Mouse (Mus musculus): ENCODE results near the gene Ubap1.

GRCm38 (mm10) chr4:41326876-41327275, 21.9 kb upstream of the Ubap1 start:
- TF ChIP-seq CTCF (IDR thresholded peaks at IDR 0.05), result no peak
- TF ChIP-seq EP300 (IDR thresholded peaks at IDR 0.05), result no peak
